Mouse (Mus musculus): ENCODE measurements around the gene Ldb3.

Ldb3 gene

DNA sequence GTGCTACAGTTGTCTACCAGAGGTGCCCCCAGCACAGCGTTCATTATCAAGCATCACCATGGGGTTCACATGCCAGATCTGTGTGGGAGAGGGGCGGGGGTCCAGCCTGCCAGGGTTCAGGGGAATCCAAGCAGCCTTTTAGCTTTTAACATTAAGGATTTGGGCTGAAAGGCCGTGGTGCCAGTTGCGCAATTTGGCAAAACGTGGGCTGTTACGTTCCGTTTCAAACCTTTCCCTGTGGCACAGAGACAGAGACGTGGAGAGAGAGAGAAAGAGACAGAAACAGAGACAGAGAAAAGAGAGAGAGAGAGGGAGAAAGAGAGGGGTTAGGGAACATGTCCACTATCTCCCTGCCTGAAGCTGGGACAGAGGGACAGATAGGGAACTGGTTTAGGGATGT is 26.8 kb downstream of the Ldb3 start:
- DNase-seq (ENCODE audit: low read depth in 1 of 2, low spot score in 2 of 2): no peak

- DNase-seq (ENCODE audit: low read depth in 1 of 2, low spot score in 2 of 2): no peak
These were observed 29.5 kb downstream of the Ldb3 start for GRCm38 (mm10) chr14:34558947-34559346.

GRCm38 (mm10) chr14:34555211-34555610 is 33.3 kb downstream of the Ldb3 start:
- no peak for DNase-seq (ENCODE audit: low read depth in 1 of 2, low spot score in 2 of 2)

GRCm38 (mm10) chr14:34554047-34554446 is 34.4 kb downstream of the Ldb3 start:
- DNase-seq (ENCODE audit: low read depth in 1 of 2, low spot score in 2 of 2): no peak

DNA sequence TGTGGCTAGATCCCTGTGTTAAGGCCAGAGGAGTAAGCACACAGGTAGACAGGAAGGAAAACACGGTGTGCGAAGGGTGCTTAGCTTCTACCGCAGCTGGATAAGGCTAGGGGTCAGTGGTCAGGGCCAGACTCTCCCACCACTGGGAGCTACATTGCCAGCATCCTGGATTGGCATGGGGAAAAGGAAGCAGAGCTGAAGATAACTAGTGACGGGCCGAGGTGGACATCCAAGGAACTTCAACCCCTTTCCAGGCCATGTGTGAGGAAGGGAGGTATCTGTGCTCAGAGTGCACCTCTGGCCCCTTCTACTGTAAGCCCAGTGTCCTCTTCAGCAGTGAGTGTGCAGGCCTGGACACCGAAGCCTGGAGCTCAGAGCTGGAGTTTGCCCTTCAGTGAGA is 35.0 kb downstream of the Ldb3 start:
- DNase-seq (ENCODE audit: low read depth in 1 of 2, low spot score in 2 of 2): no peak

GRCm38 (mm10) chr14:34552226-34552625 is 36.3 kb downstream of the Ldb3 start:
- DNase-seq (ENCODE audit: low read depth in 1 of 2, low spot score in 2 of 2): no peak

DNA sequence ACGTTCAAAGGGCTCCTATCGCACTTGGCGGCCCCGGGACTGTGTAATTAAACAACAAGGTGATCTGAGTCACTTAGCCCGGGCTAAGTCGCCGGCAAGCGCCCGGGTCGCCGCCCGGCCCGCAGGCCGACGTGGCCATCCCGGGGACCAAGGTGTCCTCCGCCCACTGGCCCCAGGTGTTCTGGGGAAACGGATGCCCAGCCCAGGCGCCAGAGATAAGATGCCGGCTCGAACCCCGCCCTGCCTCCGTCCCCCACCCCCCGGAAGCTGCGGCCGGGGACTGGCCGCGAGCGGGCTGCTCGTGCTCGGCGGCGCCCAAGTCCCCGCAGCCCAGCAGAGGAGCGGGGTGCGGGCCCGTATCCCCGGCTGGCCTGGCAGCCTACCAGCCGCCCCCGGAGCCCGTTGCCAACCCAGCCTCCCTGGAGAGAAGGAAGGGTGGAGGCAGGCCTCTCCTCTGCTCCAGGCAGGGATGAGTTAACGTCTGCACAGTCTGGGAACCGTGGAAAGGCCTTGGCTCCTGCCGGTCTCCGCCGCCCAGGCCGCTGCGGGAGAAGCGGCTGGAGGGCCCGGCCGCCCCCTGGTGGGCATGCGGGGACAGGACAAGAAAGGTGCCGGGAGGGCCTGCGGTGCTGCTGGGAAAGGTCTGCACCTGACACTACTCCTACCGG is 39.3 kb downstream of the Ldb3 start:
- DNase-seq (ENCODE audit: low read depth in 1 of 2, low spot score in 2 of 2): no peak

DNA sequence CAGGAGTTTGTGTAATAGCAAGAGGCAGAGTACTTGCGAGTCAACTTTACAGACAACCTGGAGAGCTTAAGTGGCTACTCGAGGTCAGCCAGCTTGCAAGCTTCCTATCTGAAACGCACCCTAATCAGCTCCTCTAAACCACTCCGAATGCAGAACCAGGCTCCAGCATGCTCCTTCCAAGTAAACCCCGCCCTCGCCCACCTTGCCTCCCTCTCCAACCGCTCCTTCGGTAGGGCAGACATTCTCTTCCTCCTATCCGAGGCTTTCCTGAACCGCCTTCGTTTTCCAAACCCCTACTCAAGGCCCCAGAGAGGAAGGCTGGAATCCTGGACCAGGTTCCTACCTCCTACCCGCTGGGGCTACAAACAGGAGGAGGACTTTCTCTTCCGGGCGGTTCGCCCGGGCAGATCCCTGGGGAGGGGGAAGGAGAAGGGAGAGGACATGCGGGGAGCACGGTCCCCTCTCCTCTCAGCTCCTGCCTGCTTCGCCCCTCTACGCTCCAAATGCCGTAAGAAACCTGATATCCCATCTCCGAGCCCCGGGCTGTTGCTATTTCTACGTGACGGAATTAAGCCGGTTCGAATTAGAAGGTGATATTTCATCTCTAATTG is 40.0 kb downstream of the Ldb3 start:
- no peak for DNase-seq (ENCODE audit: low read depth in 1 of 2, low spot score in 2 of 2)

GRCm38 (mm10) chr14:34544545-34544944 is 43.9 kb downstream of the Ldb3 start:
- DNase-seq (ENCODE audit: low read depth in 1 of 2, low spot score in 2 of 2): no peak

DNA sequence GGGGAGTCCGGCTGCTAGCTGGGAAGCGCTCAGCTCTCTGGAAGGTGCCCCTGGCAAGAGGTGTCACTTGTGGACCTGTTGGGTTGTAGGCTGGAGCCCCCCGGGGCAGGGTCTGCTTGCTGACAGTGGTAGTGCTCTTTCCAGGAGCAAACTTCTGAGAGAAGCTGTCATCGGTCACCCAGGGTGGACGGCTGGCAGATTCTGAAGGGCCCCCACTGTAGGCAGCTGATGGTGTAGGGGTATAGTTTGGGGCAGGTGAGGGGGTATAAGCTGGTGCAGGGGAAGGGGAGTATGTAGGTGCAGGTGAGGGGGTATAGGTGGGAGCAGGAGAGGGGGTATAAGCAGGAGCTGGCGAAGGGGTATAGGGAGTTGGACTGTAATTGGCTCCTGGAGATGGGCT is 44.5 kb downstream of the Ldb3 start:
- DNase-seq (ENCODE audit: low read depth in 1 of 2, low spot score in 2 of 2): no peak

GRCm38 (mm10) chr14:34543596-34543995 is 44.9 kb downstream of the Ldb3 start:
- no peak for DNase-seq (ENCODE audit: low read depth in 1 of 2, low spot score in 2 of 2)

GRCm38 (mm10) chr14:34541896-34542295 is 46.6 kb downstream of the Ldb3 start:
- no peak for DNase-seq (ENCODE audit: low read depth in 1 of 2, low spot score in 2 of 2)

- DNase-seq (ENCODE audit: low read depth in 1 of 2, low spot score in 2 of 2): no peak
These were observed 47.8 kb downstream of the Ldb3 start for GRCm38 (mm10) chr14:34540685-34541162.

- no peak for DNase-seq (ENCODE audit: low read depth in 1 of 2, low spot score in 2 of 2)
These were observed 52.6 kb downstream of the Ldb3 start for GRCm38 (mm10) chr14:34535883-34536282.

GRCm38 (mm10) chr14:34533537-34533936 is 54.9 kb downstream of the Ldb3 start:
- DNase-seq (ENCODE audit: low read depth in 1 of 2, low spot score in 2 of 2): no peak

- no peak for DNase-seq (ENCODE audit: low read depth in 1 of 2, low spot score in 2 of 2)
These were observed 55.9 kb downstream of the Ldb3 start for GRCm38 (mm10) chr14:34532536-34532935.

DNA sequence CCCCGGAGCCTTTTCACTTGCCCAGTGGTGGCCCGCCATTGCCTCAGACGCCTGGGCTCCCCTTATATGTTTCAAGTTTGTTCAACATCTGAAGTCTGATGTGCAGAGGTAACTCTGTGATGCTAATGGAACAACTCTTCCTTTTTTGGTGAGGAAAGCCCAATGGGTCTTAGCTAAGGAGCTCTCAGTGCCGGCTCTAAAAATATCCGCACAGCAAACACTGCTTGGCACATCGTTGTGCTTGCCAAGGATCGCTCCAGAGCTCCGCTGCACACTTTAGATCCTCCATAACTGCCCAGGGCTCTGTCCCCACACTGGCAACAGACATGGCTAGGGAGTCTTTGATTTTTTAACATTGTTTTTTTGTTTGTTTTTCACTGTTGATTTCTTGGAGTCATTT is 59.7 kb downstream of the Ldb3 start:
- DNase-seq (ENCODE audit: low read depth in 1 of 2, low spot score in 2 of 2): no peak

DNA sequence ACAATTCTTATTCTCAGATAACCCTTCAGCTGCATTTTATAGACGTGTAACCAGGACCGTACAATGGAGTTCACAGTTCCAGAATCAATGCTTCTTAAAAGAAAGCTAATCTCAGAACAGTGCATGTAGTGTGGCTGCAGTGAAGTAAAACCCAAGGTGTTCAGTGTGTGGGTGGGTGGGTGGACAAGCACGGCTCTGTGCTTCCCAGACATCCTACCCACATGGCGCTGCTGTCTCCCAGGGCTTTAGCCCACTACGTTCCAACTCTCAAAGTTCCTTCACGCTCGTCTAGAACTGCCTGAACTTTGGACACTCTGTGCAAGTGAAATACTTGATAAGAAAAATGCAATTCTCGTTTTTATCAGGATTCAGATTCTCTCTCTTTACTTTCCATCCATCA is 65.8 kb downstream of the Ldb3 start, which contains the start of gene 9230112D13Rik:
Gene 9230112D13Rik (minus strand): TSS at position 101 of the 400 bp plus-strand sequence.
- DNase-seq (ENCODE audit: low read depth in 1 of 2, low spot score in 2 of 2): no peak

DNA sequence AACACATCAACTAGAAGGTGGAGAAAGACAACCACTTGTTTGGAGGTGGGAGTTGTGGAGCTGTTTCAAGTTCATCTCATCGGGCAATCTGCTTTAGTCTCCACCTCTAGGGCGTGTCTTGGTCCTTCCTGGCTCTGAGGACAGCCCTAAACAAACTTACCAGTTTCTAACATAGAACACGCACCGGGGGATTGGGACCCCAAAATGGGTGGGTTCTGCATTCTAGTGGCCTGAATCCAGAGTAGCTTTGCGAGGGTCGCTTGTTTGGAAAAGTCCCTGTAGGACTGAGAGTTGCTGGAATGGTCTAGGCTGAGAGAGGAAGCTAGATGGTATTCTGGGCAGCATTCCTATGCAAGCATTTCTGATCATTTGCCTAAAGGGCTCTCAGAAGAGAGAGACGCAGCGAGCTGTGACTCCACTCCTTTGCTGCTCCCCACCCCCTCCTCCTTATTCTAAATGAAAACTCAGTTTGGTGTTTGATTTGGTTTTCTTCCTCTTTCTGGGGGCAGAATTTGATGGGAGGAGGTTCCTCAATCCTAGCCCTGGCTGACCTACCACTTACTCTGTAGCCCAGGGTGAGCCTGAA is 70.4 kb downstream of the Ldb3 start:
- DNase-seq (ENCODE audit: low read depth in 1 of 2, low spot score in 2 of 2): no peak

DNA sequence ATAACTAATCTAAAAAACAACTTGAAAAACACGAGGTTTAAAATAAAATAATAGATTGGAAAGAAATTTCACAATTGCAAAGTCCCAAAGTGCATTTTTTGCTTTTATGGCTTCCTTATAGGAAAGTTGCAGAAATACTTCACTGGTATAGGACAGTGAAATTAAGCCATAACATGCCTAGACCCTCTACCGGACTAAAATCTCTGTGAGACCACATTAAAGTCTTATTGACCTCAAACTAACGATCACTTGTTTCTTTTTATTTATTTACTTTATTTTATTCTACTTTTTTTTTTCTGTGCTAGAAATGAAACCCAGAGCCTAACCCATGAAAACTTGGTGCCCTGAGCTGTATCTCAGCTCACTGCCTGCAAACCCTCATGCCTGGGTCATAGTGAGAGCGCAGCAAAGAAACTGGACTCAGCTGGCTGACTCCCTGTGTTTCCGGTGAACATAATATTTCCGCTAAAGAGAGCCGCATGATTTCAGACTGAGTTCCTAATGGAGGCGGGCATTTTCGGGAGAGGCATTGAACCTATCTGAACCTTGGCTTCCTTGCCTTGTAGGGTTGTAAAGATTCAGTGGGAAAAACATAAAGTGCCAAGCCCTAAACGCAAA is 71.4 kb downstream of the Ldb3 start:
- DNase-seq (ENCODE audit: low read depth in 1 of 2, low spot score in 2 of 2): no peak

- no peak for DNase-seq (ENCODE audit: low read depth in 1 of 2, low spot score in 2 of 2)
These were observed 72.6 kb downstream of the Ldb3 start for GRCm38 (mm10) chr14:34515860-34516259.

DNA sequence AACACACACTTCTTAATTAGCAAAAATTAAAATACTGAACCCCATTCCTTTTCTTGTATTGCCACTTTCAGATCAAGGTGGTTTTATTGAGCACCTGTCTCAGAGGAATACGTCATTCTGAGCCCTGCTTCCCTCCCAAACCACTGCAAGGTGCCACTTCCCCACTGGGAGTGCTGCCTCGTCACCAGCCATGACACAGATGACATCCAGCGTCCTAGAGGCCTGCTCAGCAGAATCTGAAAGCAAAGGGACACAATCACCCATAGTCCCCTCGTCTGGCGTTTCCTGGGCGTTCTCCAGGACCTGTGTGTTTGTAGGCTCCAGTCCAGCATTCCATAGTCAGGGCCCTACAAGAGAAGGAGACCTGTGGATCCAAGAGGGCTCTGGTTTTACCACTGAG is 74.4 kb downstream of the Ldb3 start:
- DNase-seq (ENCODE audit: low read depth in 1 of 2, low spot score in 2 of 2): no peak

Measured in monocyte, adult 2 months (primary cell).